Mouse (Mus musculus): ENCODE measurements at regions not wholly inside any gene's neighbourhood (a gene's known extent, or its start where the extent isn't known, plus 50 kb on each side); places are given as distances from the start of the nearest gene placed in this dataset.

- no peak for DNase-seq (ENCODE audit: extremely low spot score in 1 of 2, low spot score in 1 of 2)
Measured at GRCm38 (mm10) chr4:127430237-127430636, 72.3 kb upstream of the Gjb5 start.

DNA sequence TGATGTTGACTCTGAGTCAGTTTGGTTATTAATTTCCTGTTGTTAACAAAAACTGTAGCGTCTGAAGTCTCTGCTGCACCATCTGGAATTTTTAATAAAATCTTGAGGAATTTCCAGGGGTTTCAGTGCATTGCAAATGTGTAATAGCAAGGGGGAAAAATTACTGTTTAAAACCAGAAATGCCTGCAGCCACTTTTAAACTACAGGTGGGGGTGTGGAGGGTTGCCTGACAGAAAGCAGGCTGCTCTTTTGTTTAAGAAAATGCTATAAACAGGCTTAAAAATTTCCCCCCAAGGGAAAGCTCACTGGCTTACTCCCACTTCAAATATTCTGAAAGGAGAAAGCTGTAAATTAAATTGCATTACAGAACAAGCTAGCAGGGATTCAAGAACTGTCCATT is 71.8 kb upstream of the Gjb5 start:
- no peak for DNase-seq (ENCODE audit: extremely low spot score in 1 of 2, low spot score in 1 of 2)

GRCm38 (mm10) chr4:127423855-127424254 is 65.9 kb upstream of the Gjb5 start:
- DNase-seq (ENCODE audit: extremely low spot score in 1 of 2, low spot score in 1 of 2), result no peak

GRCm38 (mm10) chr4:127421927-127422450 is 64.0 kb upstream of the Gjb5 start:
- no peak for DNase-seq (ENCODE audit: extremely low spot score in 1 of 2, low spot score in 1 of 2)

DNA sequence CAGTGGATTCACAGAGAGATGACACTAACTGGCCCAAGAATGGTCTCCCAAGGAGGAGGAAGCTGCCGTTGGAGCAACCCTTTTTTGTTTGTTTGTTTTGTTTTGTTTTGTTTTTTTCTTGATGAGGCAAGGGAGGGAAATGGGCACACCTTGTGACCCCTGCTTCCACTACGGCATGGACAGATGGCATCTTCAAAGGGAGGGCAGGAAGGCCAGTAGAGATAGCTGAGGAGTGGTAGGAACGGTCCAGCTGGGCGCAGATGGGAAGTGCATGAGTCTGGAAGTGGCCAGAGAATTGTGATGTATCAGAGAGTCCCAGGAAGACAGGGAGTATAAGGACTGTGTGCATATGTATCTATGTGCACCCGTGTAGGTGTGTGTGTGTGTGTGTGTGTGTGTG is 63.1 kb upstream of the Gjb5 start:
- no peak for DNase-seq (ENCODE audit: extremely low spot score in 1 of 2, low spot score in 1 of 2)

- no peak for DNase-seq (ENCODE audit: extremely low spot score in 1 of 2, low spot score in 1 of 2)
Measured at GRCm38 (mm10) chr4:127419786-127420120, 61.8 kb upstream of the Gjb5 start.

DNA sequence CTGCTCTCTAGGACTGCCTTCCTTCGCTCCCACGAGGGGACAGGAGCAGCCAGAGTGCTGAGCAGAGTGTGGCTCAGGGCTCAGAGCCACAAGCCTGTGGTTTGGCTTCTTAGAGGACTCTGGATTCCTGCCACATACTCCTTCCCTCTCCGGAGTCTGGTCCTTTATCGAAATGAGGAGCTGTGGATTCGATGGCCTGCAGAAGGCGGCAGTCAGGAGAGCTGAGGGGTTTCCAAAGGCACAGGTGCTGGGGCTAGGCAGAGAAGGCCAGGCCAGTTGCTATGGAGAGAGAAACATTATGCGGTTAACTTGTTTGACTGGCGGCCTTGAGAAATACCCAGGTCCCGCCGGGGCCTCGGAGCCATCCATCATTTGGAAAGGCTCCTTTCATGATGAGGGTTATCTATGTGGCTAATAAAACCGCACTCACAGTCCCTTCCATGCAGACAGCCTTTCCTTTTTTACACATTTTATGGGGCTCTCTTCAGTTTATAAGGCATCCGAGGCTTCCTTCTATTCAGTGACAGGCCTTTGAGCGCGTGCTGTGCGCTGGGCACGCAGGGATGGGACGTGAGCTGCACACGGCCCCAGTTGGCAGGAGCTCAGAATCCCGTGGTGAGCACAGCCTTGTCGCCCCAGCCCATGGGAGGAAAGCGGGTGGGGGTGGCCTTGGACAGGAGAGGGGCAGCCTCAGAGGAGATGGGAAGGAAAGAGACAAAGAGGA is 61.2 kb upstream of the Gjb5 start:
- DNase-seq (ENCODE audit: extremely low spot score in 1 of 2, low spot score in 1 of 2), result no peak

- no peak for DNase-seq (ENCODE audit: extremely low spot score in 1 of 2, low spot score in 1 of 2)
Measured at GRCm38 (mm10) chr4:127416906-127417305, 58.9 kb upstream of the Gjb5 start.

DNA sequence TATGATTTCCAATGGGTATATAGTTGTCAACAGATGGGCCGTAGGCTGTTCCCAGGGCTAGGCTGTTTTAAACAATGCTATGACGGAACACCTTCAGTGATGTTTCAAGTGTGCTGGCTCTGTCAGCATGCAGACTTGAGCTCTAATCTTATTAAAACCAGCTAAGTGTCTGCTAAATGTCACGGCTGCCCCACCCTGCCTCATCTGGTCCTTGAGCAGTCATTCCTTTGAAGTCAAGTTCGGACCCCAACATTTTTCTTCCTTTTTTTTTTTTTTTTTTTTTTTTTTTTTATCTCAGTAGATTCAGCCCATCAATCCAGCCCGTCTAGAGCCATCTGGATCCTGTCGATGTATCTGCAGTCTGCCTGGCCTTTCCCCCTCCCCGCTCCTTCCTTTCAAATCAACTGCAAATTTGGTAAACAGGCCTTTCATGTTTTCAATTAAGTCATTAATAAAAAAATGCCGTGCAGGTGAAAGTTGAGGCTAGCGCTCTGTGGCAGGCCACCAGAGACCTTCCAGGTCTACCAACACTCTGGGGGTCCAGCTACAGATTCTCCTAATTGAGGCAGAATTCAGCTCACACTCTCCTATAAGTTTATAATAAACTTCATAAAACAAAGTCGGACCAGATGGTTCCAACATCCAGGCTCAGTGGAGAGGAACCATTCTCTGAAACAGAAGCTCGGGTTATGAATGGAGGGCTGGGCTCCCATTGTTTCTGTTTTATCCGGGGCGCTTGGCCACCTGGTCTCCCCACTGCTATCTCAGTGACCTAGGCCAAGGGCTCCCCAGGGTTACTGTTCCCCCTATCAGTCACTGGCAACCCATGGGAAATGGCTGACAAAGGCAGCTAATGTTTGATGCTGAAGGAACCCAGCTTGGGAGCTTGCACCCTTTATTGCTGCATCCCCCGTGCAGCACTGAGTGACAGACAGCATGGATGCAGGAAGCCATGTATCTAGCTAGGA is 56.3 kb upstream of the Gjb5 start:
- DNase-seq (ENCODE audit: extremely low spot score in 1 of 2, low spot score in 1 of 2), result no peak

Data from frontal cortex, adult 2 months (tissue).